Mouse (Mus musculus): ENCODE measurements at regions not wholly inside any gene's neighbourhood (a gene's known extent, or its start where the extent isn't known, plus 50 kb on each side); places are given as distances from the start of the nearest gene placed in this dataset.

DNA sequence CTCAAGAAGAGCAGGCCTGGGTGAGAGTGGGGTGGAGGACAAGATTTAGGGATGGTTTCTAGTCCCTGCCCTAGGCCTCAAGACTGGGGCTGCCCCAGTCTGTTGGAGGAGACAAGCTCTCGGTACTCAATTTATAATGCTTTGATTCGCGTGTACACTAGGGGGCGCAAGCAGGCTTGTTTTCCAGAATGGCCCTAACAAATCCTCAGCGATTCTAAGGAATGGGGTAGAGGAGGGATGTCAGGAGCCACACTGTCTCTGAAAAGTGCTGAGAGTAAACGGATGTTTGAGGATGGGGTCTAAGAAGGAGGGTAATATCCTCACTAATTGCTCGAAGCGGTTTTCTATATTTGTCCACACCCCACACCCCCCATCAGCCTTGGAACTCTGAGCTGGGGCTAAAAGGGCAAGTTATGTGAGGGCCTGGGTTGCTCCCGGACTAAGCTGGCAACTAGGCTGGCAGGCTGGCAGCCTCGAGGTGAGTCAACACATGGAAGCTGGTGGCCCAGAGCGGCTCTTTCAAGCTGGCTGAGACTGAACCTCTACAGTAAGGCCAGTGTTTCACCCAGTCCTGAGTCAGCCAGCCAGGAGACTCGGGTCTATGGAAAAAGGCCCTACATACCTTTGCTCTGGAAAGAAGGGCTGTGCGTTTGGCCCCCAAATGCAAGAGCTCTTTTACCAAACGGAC lies 176.7 kb downstream of the Ttc8 start:
- peak; percentile 93 for DNase-seq (ENCODE audit: low read depth, low spot score)

DNA sequence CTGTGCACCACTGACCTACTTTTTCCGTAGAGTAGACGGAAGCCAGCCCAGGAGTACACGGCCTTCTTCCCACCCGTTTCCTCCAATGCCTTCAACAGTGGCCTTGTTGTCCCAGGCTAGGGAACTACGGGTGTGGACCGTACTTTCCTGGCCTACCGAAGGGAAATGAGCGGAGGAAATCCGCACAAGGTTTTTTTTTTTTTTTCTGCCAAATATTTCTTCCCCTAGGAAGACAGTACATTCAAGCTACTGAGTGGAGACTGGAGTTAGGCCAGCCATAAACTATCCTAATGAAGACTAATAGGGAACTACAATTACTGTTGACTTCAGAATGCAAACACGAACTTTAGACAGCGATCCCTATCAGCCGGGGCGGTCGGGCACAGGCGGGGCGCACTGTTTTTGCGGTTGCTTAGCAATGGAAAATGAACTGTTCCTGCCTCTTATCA lies 177.3 kb downstream of the Ttc8 start:
- DNase-seq (ENCODE audit: low read depth, low spot score), result no peak

DNA sequence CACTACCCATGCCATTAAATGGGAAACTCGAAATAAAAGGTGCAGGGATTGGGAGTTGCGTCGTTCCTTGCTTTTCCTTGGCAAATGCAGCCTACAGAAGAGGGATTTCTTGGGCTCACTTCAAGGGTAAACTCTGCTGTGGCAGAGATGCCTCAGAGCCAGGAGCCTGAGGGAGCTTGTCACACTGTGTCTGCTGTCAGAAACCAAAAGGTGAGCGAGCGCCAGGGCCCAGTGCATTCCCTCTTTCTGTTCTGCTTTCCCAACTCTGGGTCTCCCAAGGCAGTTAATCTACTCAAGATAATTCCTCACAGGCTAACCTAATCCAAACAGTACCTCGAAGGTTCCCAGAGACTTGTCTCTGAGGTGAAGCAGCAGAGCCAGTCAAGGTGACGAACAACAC lies 179.5 kb downstream of the Ttc8 start:
- no peak for DNase-seq (ENCODE audit: low read depth, low spot score)

DNA sequence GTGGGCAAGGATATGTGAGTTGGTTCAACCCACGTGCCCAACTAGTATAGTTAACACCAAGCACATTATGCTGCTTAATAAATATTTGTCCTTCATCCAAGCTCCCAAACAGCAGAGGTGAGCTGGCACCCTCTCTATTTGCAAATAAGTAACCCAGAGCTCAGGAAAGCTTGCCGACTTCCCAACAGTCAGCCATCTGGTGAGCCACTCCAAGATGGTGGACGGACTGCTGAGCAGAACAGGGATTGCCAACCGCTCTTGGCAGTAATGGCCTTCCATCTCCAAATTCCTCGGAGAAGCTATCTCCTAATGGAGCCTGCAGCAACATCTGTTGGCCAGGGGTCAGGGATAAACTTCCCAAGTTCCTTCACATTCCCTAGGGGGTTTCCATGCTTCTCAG lies 188.2 kb downstream of the Ttc8 start:
- DNase-seq (ENCODE audit: low read depth, low spot score), result no peak

DNA sequence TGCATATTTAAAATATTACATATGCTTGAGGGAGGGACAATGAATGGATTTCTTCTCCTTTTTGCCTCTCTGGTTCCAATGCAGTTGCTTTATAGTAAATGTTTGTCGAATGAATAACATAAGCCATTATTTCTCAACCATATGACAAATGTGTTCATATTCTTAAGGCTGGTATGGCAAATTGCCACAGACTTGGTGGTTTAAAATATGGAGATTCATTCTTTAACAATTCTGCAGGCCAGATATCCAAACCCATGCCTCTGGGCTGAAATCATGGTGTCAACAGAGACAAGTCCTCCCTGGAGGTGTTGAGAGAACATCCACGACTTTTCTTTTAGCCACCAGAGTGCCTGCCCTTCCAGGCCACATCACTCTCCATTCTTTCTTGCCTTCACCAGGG lies 193.4 kb downstream of the Ttc8 start:
- DNase-seq (ENCODE audit: low read depth, low spot score), result peak; percentile 88

DNA sequence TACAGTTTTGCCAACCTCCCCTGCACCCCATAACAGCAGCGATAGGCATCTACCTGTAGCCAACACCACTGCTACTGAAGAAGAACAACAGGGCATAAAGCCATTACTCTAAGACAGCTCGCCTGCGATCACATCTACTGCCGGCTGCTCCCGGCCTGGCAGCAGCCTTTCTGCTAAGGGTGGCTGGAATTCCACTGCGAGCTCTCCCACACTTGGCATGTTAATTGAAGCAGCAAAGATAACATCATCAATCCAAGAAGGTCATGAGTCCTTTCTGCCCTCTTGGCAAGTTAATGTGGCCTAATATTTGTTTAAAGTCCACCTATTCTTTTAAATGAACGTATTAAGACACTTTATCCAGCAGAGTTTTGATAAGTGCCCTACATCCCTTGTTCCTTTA lies 196.1 kb downstream of the Ttc8 start:
- no peak for DNase-seq (ENCODE audit: low read depth, low spot score)

DNA sequence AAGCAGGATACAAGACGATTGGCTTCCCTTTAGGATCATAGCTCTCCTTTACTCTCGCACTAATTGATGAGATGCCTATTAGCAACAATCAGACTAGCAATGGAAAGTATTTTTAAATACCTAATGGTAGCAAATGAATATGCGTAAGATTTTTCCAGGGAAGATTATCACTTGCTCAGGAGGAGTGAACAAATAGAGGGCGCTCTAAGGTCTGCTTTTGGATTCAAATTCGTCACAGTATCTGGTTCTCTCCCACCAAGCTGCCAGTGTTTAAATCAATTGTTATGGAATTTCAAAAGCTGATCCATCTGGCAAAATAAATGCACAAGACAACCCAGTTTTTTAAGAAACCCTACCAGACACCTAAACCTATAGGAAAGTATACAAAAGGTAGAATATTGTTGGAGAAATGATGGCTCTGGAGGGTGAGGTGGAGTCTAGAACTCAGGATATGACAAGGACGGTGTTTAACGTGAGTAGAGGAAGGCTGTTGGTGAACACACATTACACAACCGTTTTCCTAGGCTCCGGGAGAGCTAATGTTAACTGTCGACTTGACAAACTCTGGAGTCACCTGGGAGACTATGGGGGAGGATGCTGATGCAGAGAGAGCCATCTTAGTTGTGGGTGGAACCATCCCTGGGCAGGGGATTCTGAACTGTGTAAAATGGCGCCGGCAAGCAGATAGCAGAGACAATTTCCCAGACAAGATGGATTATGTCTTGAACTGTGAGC lies 198.2 kb downstream of the Ttc8 start:
- DNase-seq (ENCODE audit: low read depth, low spot score), result peak; percentile 28

DNA sequence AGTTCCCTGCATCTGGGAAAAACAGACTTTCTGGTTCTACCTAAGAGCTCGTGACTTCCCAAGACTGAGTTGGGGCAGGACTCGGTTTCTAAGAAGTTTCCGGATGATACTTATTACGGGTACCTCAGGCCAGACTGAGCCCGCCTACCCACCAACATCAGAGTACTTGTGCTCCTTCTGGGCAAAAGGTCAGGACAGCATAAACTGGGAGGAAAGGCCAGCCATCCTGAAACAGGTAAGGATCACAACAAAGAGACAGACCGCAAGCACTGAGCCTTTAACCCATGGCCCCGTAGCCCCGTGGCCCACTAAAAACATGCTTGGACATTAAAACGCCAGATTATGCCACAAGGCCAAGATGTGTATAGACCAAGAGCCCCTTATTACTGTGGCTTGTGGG lies 199.6 kb downstream of the Ttc8 start:
- DNase-seq (ENCODE audit: low read depth, low spot score), result no peak

DNA sequence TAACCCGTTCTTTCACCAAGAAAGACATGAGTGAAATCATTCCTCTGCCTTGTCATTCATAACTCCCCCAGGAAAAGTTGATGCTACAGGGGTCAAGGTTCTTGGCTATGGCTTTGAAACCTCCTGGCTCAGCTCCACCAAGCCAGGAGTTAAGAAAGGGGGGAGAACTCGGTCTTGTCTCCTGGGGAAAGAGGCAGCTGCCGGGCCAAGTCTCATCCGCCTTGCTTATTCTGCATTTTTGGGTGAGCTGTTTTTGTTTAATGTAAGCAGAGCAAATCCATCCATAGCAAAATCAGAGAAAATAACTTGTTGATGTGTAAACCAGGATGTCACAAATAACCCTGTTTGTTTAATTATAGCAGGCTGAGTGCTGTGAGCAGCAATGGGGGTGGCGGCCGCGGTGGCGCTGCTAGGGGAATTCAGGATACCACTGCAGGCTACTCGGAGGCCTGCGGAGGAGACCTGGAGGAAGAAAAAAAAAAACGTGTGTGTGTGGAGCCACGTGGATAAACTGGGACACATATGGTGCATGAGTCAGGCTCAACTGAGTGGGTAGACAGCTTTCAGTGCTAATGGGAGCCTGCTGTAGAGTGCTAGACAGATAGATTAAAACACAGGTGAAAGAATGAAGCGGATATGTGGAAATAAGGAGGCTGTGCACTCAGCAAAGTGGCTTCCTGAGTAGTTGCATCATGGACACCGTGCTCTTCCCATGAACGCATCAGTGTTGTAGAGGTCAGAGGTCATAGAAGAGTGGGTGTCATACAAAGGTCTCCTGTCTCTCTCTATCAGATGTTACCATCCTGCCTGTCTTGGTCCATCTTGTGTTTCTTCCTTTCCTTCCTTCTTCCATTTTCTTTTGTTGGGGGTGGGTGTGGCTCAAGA lies 203.5 kb downstream of the Ttc8 start:
- peak; percentile 84 for DNase-seq (ENCODE audit: low read depth, low spot score)

DNA sequence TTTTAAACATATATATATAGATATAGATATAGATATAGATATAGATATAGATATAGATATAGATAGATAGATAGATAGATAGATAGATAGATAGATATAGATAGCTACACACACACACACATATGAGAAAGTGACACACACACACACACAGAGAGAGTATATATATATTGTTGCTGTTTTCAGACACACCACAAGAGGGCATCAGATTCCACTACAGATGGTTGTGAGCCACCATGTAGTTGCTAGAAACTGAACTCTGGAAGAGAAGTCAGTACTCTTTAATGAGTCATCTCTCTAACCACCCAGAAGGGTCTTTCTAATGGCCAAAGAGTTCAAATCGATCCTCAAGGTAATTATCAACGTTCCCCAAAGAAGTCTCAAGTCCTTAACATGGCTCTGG lies 205.8 kb downstream of the Ttc8 start:
- DNase-seq (ENCODE audit: low read depth, low spot score), result peak; percentile 9

Measured in 3T3-L1 (cell line).